Mouse (Mus musculus) embryonic facial prominence, embryonic 10.5 days (tissue): ENCODE results near the gene Atrnl1. TPM values are rescaled to one million over a fixed set of nuclear protein-coding genes. Genes with fewer than 3 reads are reported as not detected.
A peak's percentile ranks its signal among the peaks of the same experiment; 100 is the strongest.
"Not testable (repeated sequence)": the region's sequence is repeated elsewhere in the genome, so short reads cannot be mapped to it uniquely, and the experiment has no call there.

Experiments
- DNase-seq: peaks from one replicate; pipeline ENCODE4 v3.0.0-alpha.2; 2017; ENCODE audit warnings: low spot score
- H3K27ac ChIP-seq: fragments of 300-500 bp; sonication (generic); replicated peaks from 2 replicates; pipeline ENCODE4 v1.5.1; 2016; ENCODE audit warnings: mild to moderate bottlenecking
- H3K27me3 ChIP-seq: fragments of 300-500 bp; sonication (generic); replicated peaks from 2 replicates; pipeline ENCODE4 v1.6.1; 2016; ENCODE audit warnings: low read depth, mild to moderate bottlenecking; ENCODE audit not compliant: poor library complexity, severe bottlenecking
- H3K36me3 ChIP-seq: fragments of 300-500 bp; sonication (generic); replicated peaks from 2 replicates; pipeline ENCODE4 v1.6.1; 2016; ENCODE audit warnings: mild to moderate bottlenecking, moderate library complexity
- H3K4me1 ChIP-seq: fragments of 300-500 bp; sonication (generic); 2 replicates; pipeline ENCODE4 v1.6.1; 2016
- H3K4me3 ChIP-seq: fragments of 300-500 bp; sonication (generic); 2 replicates; pipeline ENCODE4 v1.5.1; 2016; ENCODE audit warnings: mild to moderate bottlenecking, moderate library complexity
- H3K9me3 ChIP-seq: fragments of 300-500 bp; sonication (generic); 2 replicates; pipeline ENCODE4 v1.6.1; 2016; ENCODE audit warnings: mild to moderate bottlenecking
- WGBS: fragments of 180-500 bp; shearing (Covaris S2); methylation state at CpG from one replicate; pipeline ENCODE4 v1.1.7; 2016; 5-methylcytosine and 5-hydroxymethylcytosine counted together
- polyA plus RNA-seq: library from polyadenylated mRNA; unstranded; fragments of >200 nt; fragmentation: Nextera tagmentation; extraction: Ambion mirVana; gene quantifications from 2 replicates; pipeline ENCODE4 v1.2.1, GENCODE M21; 2016

The Atrnl1 gene
- polyA plus RNA-seq, 1 experiment from 2014 or later: 4.3 TPM

GRCm38 (mm10) chr19:57877343-57877742, 266.5 kb downstream of the Atrnl1 start:
- H3K4me3 ChIP-seq: no peak overlapping the region
- no peaks in the 10 kb centered on the region for H3K27me3 ChIP-seq
- H3K36me3 ChIP-seq: no peaks in the 10 kb centered on the region
- H3K4me1 ChIP-seq: no peaks in the 10 kb centered on the region
- no peaks in the 10 kb centered on the region for H3K9me3 ChIP-seq
- DNase-seq: no peak
- 95% methylated on average over 4 of the region's 4 CpGs for WGBS
- H3K27ac ChIP-seq: no peak overlapping the region

GRCm38 (mm10) chr19:57878583-57878982, 267.7 kb downstream of the Atrnl1 start:
- Histone ChIP-seq H3K4me1 (no peaks in the 10 kb centered on the region), H3K27me3 (no peaks in the 10 kb centered on the region), H3K4me3 (no peak overlapping the region), H3K27ac (no peak overlapping the region), H3K36me3 (no peaks in the 10 kb centered on the region), H3K9me3 (no peaks in the 10 kb centered on the region)
- no peak for DNase-seq
- WGBS: 76% methylated on average over 9 of the region's 9 CpGs

DNA sequence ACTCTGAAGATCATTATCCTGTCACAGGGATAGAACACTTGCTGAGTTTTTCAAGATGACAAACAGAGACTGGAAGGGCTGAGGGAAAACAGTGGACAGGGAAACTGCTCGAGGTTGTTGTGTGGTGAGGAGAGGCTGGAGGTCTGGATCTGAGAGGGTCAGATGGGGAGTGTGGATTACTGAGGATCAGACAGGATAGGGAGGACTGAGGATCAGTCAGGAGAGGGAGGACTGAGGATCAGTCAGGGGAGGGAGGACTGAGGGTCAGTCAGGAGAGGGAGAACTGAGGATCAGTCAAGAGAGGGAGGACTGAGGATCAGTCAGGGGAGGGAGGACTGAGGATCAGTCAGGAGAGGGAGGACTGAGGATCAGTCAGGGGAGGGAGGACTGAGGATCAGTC, 269.0 kb downstream of the Atrnl1 start:
- H3K4me3 ChIP-seq, H3K9me3 ChIP-seq, H3K4me1 ChIP-seq, H3K27me3 ChIP-seq, DNase-seq, H3K27ac ChIP-seq, H3K36me3 ChIP-seq: not testable (repeated sequence)
- WGBS: 86% methylated on average over 1 of the region's 1 CpGs

DNA sequence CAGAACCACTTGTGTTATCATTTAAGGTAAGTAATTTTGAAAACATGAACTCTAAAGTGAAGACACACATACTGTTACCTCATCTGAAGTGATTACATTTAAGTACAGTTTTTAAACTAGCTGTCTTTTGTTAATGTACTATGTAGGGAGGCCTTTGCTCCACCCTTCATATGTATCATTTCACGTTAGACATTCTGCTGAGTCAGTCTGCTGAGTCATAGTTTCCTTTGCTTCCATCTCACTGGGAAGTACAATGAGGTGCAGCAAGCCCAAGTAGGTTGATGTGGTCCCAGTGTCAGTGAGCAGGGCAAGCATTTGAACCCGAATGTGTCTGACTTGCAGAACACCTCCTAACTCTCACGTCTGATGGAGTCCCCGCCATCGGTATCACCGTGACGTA, 271.1 kb downstream of the Atrnl1 start:
- H3K36me3 ChIP-seq: no peaks in the 10 kb centered on the region
- no peak for DNase-seq
- 91% methylated on average over 7 of the region's 7 CpGs for WGBS
- H3K9me3 ChIP-seq: no peaks in the 10 kb centered on the region
- H3K27me3 ChIP-seq: no peaks in the 10 kb centered on the region
- H3K27ac ChIP-seq: no peak overlapping the region
- no peak overlapping the region for H3K4me3 ChIP-seq
- H3K4me1 ChIP-seq: 0 out of 2 replicates have a peak, but pooled peaks cover 2% of the 10 kb centered on the region

- Histone ChIP-seq H3K4me1 (peaks cover 22% of the 10 kb centered on the region), H3K9me3 (no peaks in the 10 kb centered on the region), H3K27me3 (no peaks in the 10 kb centered on the region), H3K36me3 (no peaks in the 10 kb centered on the region), H3K27ac (no peak overlapping the region), H3K4me3 (no peak overlapping the region)
- 90% methylated on average over 8 of the region's 8 CpGs for WGBS
- DNase-seq: no peak
These were observed 278.0 kb downstream of the Atrnl1 start for GRCm38 (mm10) chr19:57888871-57889270.

DNA sequence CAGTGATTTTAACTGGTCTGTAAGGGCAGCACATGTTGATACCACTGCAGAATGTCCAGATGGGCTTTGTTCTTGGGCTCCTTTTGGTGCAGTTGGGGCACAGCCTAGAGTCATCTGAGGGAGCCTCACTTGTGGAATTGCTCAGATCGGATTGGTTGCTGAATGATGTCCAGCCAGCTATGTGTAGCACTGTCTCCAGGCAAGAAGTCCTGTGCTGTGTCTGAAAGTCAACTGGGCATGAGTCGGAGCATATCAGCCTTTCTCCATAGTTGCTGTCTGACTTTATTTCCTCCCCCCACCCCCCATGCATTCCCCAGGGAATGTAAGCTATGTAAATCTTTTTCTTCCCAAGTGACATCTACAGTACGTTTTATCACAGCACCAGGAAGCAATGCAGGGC, 278.9 kb downstream of the Atrnl1 start:
- Histone ChIP-seq H3K9me3 (no peaks in the 10 kb centered on the region), H3K27me3 (no peaks in the 10 kb centered on the region), H3K36me3 (no peaks in the 10 kb centered on the region), H3K4me3 (no peak overlapping the region), H3K4me1 (peaks cover 22% of the 10 kb centered on the region), H3K27ac (0 out of 2 replicates have a peak overlapping the region, but pooled peaks have one; percentile 2)
- no peak for DNase-seq
- 60% methylated on average over 3 of the region's 3 CpGs for WGBS

GRCm38 (mm10) chr19:57890954-57891353, 280.1 kb downstream of the Atrnl1 start:
- H3K36me3 ChIP-seq: no peaks in the 10 kb centered on the region
- no peaks in the 10 kb centered on the region for H3K9me3 ChIP-seq
- 44% methylated on average over 3 of the region's 3 CpGs for WGBS
- no peaks in the 10 kb centered on the region for H3K27me3 ChIP-seq
- H3K27ac ChIP-seq: no peak overlapping the region
- no peak for DNase-seq
- peaks cover 22% of the 10 kb centered on the region for H3K4me1 ChIP-seq
- no peak overlapping the region for H3K4me3 ChIP-seq

DNA sequence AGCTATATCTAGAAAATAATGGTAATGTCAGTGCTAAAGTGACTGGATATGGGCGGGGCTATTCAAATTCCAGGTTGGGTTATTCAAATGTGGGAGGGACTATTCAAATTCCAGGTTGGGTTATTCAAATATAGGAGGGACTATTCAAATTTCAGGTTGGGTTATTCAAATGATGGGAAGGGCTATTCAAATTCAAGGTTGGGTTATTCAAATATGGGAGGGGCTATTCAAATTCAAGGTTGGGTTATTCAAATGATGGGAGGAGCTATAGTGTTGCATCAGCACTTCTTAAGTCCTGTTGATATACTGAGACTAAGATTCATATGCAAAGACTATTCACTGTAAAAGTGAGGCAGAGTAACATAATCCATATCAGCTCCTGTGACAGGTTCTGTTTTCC, 283.4 kb downstream of the Atrnl1 start:
- no peak overlapping the region for H3K4me3 ChIP-seq
- DNase-seq: no peak
- no peaks in the 10 kb centered on the region for H3K27me3 ChIP-seq
- H3K27ac ChIP-seq: no peak overlapping the region
- WGBS: 26% methylated on average over 1 of the region's 1 CpGs
- H3K9me3 ChIP-seq: no peaks in the 10 kb centered on the region
- H3K4me1 ChIP-seq: peaks cover 15% of the 10 kb centered on the region
- H3K36me3 ChIP-seq: no peaks in the 10 kb centered on the region

DNA sequence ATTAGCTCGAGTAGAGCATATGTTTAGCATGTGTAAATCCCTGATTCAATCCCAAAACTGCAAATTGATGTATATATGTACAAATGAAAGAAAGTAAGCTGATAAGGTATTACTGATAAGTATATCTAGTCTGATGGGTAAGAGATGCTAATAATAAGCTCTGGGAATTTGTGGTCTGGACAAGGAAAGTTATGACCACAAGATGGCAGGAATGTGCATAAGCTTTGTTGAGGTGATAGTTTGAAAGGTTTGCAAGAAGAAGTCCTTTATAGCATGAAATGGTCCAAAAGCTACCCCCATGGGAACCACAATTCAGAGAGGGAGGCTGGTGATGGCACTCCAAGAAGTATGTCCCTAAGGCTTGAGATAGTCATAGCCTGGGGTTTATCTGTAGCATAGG, 289.2 kb downstream of the Atrnl1 start:
- WGBS: 80% methylated on average over 1 of the region's 1 CpGs

DNA sequence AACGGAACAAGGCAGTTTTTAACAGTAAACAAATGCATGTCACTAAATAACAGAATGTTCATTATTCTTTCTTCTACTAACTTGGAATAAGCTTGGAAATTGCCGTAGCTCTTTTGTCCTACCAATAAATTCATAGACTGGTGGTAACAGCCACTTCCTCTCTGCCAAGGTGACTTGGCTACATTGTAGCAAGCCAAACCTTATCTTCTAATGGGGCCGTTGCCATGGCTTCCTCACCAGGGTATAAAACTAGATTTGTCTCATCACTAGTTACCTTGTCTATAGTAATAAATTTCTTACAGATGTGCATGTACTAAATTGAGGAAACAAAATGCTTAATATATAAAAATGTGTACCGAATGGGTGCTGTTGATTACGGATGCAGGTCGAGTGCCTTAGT, 298.6 kb downstream of the Atrnl1 start:
- no peaks in the 10 kb centered on the region for H3K36me3 ChIP-seq
- H3K4me3 ChIP-seq: no peak overlapping the region
- no peak for DNase-seq
- H3K9me3 ChIP-seq: no peaks in the 10 kb centered on the region
- no peak overlapping the region for H3K27ac ChIP-seq
- no peaks in the 10 kb centered on the region for H3K27me3 ChIP-seq
- WGBS: 94% methylated on average over 6 of the region's 6 CpGs
- H3K4me1 ChIP-seq: peaks cover 6% of the 10 kb centered on the region; the same call in 1 of the 2 replicates

More for the DNA sequence above, 289.2 kb downstream of the Atrnl1 start:
- no peaks in the 10 kb centered on the region for H3K36me3 ChIP-seq
- no peaks in the 10 kb centered on the region for H3K9me3 ChIP-seq
- DNase-seq: no peak
- no peak overlapping the region for H3K27ac ChIP-seq
- H3K4me1 ChIP-seq: no peaks in the 10 kb centered on the region
- no peaks in the 10 kb centered on the region for H3K27me3 ChIP-seq
- H3K4me3 ChIP-seq: no peak overlapping the region

- H3K4me3 ChIP-seq: no peak overlapping the region
- 90% methylated on average over 6 of the region's 6 CpGs for WGBS
- DNase-seq: no peak
- H3K9me3 ChIP-seq: no peaks in the 10 kb centered on the region
- H3K4me1 ChIP-seq: peaks cover 6% of the 10 kb centered on the region; the same call in 1 of the 2 replicates
- H3K27ac ChIP-seq: no peak overlapping the region
- no peaks in the 10 kb centered on the region for H3K36me3 ChIP-seq
- H3K27me3 ChIP-seq: no peaks in the 10 kb centered on the region
These were observed 299.8 kb downstream of the Atrnl1 start for GRCm38 (mm10) chr19:57910650-57911049.

DNA sequence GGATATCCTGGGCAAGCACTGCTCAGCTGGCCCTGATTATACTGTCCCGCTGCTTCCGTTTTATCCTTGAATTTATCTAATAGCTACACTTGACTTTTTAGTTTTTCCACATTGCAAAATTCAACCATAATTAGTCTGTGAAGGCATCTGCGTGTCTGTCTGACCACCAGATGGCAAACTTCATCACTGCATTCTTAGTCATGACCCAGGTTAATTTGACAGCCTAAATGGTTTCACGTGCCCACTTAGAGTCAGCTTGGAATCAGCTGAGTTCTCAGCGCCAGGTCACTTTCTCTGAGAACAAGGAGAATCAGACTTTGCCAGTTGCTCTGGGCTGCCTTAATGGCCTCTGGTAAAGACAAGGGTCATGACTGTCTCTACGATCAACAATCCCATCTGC, 305.5 kb downstream of the Atrnl1 start:
- Histone ChIP-seq H3K4me1 (peaks cover 5% of the 10 kb centered on the region; the same call in 1 of the 2 replicates), H3K9me3 (peaks cover 4% of the 10 kb centered on the region; the same call in 1 of the 2 replicates), H3K27ac (no peak overlapping the region), H3K4me3 (no peak overlapping the region), H3K36me3 (no peaks in the 10 kb centered on the region), H3K27me3 (no peaks in the 10 kb centered on the region)
- DNase-seq: peak; percentile 47
- WGBS: 58% methylated on average over 6 of the region's 6 CpGs

DNA sequence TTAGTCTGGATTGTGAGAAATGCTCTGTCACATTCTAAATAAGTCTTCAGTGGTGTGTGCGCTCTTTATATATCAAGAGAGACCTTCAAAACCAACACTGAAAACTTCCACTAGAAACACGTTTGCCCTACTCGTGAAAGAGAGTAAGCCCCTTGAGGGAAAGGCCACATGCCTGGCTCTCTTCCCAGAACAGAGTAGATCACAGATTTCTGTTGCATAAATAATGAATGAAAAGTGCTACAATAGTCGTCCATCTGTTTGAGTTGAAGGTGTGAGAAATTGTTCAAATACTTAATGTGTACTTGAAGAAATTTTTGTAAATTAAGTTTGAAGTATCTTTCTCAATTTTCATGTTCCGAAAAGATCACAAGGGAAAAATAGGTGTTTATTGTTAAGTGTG, 312.2 kb downstream of the Atrnl1 start:
- WGBS: 89% methylated on average over 5 of the region's 5 CpGs
- Histone ChIP-seq H3K36me3 (no peaks in the 10 kb centered on the region), H3K4me3 (no peak overlapping the region), H3K27ac (no peak overlapping the region), H3K4me1 (peaks cover 27% of the 10 kb centered on the region), H3K9me3 (peaks cover 4% of the 10 kb centered on the region; the same call in 1 of the 2 replicates), H3K27me3 (no peaks in the 10 kb centered on the region)
- DNase-seq: no peak

DNA sequence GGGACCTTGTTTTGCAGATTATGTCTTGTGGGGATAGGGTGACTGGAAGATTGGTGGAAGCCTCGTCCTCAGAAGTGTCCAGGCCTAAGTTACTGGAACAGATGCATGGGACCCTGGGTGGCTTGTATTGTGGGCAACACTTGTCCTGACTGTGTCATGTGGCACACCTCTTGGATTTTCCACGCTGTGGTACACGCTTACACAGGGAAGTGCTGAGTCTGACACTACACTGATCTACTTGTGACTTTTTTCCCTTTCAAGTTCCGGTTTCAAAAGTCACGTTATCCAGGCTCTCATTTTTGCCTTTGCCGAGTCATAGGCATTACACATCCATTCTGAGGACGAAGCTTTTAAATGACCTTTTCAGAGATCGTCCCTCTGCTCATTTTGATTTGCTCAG, 314.0 kb downstream of the Atrnl1 start:
- H3K9me3 ChIP-seq: peaks cover 4% of the 10 kb centered on the region; the same call in 1 of the 2 replicates
- H3K4me3 ChIP-seq: no peak overlapping the region
- H3K27me3 ChIP-seq: no peaks in the 10 kb centered on the region
- 65% methylated on average over 8 of the region's 8 CpGs for WGBS
- H3K4me1 ChIP-seq: peaks cover 27% of the 10 kb centered on the region
- no peak for DNase-seq
- H3K36me3 ChIP-seq: no peaks in the 10 kb centered on the region
- H3K27ac ChIP-seq: no peak overlapping the region
